8 mouse cellular contexts compared by ENCODE assay signal in the genomic region with DNA sequence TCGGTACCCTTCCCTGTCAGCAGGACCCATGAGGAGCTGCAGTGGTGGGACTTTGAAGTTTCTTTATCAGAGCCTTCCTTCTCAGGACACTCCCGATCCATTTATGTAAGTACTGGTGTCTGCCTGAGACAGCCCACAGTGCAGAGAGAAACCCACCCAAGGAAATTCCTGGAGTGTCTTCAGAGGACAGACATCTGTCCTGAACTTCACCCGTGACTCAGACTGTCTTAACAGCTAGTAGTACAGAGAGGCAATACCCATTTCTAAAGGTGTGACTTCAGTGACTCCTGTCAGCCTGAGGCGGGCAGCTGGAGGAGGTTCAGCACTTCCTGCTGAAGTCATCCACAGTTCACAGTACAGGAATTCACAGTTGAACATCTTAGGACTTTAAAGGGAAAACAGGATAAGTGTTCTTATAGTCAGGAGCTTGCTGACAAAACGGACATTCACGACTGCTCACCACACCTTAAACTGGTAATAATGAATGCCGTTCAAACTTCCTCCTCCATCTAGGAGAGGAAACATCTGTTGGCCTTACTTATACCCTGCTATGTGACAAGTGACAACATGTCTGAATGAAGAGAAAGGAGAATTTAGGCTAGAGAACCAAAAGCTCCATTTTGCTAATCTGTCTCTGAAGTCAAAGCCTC. TPM values are rescaled to one million over a fixed set of nuclear protein-coding genes. Genes with fewer than 3 reads are reported as not detected.
DNase-seq lines count a peak whose midpoint lies in the region; ATAC-seq and TF ChIP-seq lines count a peak whose summit lies in the region.

No protein-coding gene starts in this region.

- H3K4me1 ChIP-seq in intestine, embryonic 14.5 days (replicated peaks; ENCODE audit: control insufficient read depth, insufficient read depth, low read length): peaks cover 16% of the 10 kb centered on the region
- peaks cover 16% of the 10 kb centered on the region for H3K4me1 ChIP-seq in lung, embryonic 14.5 days (ENCODE audit: insufficient read depth)

- ATAC-seq in intestine, embryonic 14.5 days (replicated peaks; ENCODE audit: low FRiP score, low TSS enrichment, low read depth): peak; percentile 61; the same call in 1 of the 2 replicates
- ATAC-seq in lung, embryonic 14.5 days (ENCODE audit: insufficient read depth): peak; percentile 66

- no peak overlapping the region for H3K9ac ChIP-seq in intestine, embryonic 14.5 days (ENCODE audit: low read length)
- no peak overlapping the region for H3K9ac ChIP-seq in lung, embryonic 14.5 days

- peak overlapping the region; percentile 47; the same call in 1 of the 2 replicates for H3K27ac ChIP-seq in intestine, embryonic 14.5 days (ENCODE audit: low read depth)
- H3K27ac ChIP-seq in lung, embryonic 14.5 days (ENCODE audit: low read depth): peak overlapping the region; percentile 71

- DNase-seq in 3T3-L1 (ENCODE audit: low read depth, low spot score): peak; percentile 28
- DNase-seq in brain, adult 2 months (ENCODE audit: low read depth, low spot score): peak; percentile 7
- DNase-seq in intestine, embryonic 14.5 days (ENCODE audit: low spot score): peak; percentile 60
- DNase-seq in lung, embryonic 14.5 days: peak; percentile 65
- DNase-seq in left cerebral cortex, adult 9 months (ENCODE audit: low spot score in 2 of 2): no peak
- no peak for DNase-seq in layer of hippocampus, adult 11-12 months (ENCODE audit: low spot score)
- DNase-seq in cerebellum, adult 18-20 months: no peak
- no peak for DNase-seq in spleen, adult 18-20 months

- no peak for TF ChIP-seq CTCF in lung, embryonic 14.5 days (IDR thresholded peaks at IDR 0.05; ENCODE audit: low read depth)

- H3K9me3 ChIP-seq in intestine, embryonic 14.5 days (ENCODE audit: control insufficient read depth, low read length): no peaks in the 10 kb centered on the region
- no peaks in the 10 kb centered on the region for H3K9me3 ChIP-seq in lung, embryonic 14.5 days (ENCODE audit: low read depth, low read length)

- no peak overlapping the region for H3K4me3 ChIP-seq in intestine, embryonic 14.5 days (ENCODE audit: low read depth, low read length)
- no peak overlapping the region for H3K4me3 ChIP-seq in lung, embryonic 14.5 days (ENCODE audit: low read depth, low read length)

- peak overlapping the region; percentile 2; the same call in 1 of the 2 replicates for H3K4me2 ChIP-seq in intestine, embryonic 14.5 days (ENCODE audit: low read length)
- H3K4me2 ChIP-seq in lung, embryonic 14.5 days: peak overlapping the region; percentile 19

- no peaks in the 10 kb centered on the region for H3K36me3 ChIP-seq in intestine, embryonic 14.5 days (ENCODE audit: control insufficient read depth, insufficient read depth, low read length)
- no peaks in the 10 kb centered on the region for H3K36me3 ChIP-seq in lung, embryonic 14.5 days (ENCODE audit: insufficient read depth)

- no peaks in the 10 kb centered on the region for H3K27me3 ChIP-seq in intestine, embryonic 14.5 days (replicated peaks; ENCODE audit: control insufficient read depth, insufficient read depth, low read length)
- no peaks in the 10 kb centered on the region for H3K27me3 ChIP-seq in lung, embryonic 14.5 days (ENCODE audit: insufficient read depth, low read length)

- WGBS in intestine, embryonic 14.5 days: 32% methylated on average over 7 of the region's 7 CpGs
- 6% methylated on average over 7 of the region's 7 CpGs for WGBS in lung, embryonic 14.5 days

RNA-seq across cellular contexts. Expression of a gene that starts 35.5 kb away (rescaled TPM):
- 40.2 and 41.8 TPM in 2 replicates for polyA plus RNA-seq in intestine, embryonic 14.5 days (2014; fragmentation: Nextera tagmentation; extraction: Ambion mirVana)
- 44.0 and 47.1 TPM in 2 replicates for polyA plus RNA-seq in lung, embryonic 14.5 days (2014; fragmentation: Nextera tagmentation; extraction: Ambion mirVana)

Comparison
In these comparisons a context has a peak if more than half of its experiments do, and no peak if none do; other contexts are left out.
1. DNase-seq: peak in 3T3-L1 (single experiment), brain, adult 2 months (single experiment), intestine, embryonic 14.5 days (single experiment) and lung, embryonic 14.5 days (single experiment); none in left cerebral cortex, adult 9 months (0 of 2), layer of hippocampus, adult 11-12 months (single experiment), cerebellum, adult 18-20 months (0 of 2) and spleen, adult 18-20 months (0 of 2).